Mouse (Mus musculus): ENCODE measurements at regions not wholly inside any gene's neighbourhood (a gene's known extent, or its start where the extent isn't known, plus 50 kb on each side); places are given as distances from the start of the nearest gene placed in this dataset.

- Histone ChIP-seq H3K36me3 (ENCODE audit: poor library complexity, severe bottlenecking) (no peaks in the 10 kb centered on the region), H3K9me3 (replicated peaks) (no peaks in the 10 kb centered on the region), H3K4me2 (no peak overlapping the region), H3K4me3 (no peak overlapping the region), H3K27me3 (no peaks in the 10 kb centered on the region), H3K9ac (no peak overlapping the region), H3K4me1 (0 out of 2 replicates have a peak, but pooled peaks cover 3% of the 10 kb centered on the region), H3K27ac (no peak overlapping the region)
- ATAC-seq, result no peak
These were observed 68.2 kb downstream of the Il12a start for GRCm38 (mm10) chr3:68758609-68759008.

GRCm38 (mm10) chr3:68759375-68759774 is 68.9 kb downstream of the Il12a start:
- Histone ChIP-seq H3K27ac (no peak overlapping the region), H3K4me2 (no peak overlapping the region), H3K4me1 (0 out of 2 replicates have a peak, but pooled peaks cover 3% of the 10 kb centered on the region), H3K36me3 (ENCODE audit: poor library complexity, severe bottlenecking) (no peaks in the 10 kb centered on the region), H3K9ac (no peak overlapping the region), H3K4me3 (no peak overlapping the region), H3K9me3 (replicated peaks) (no peaks in the 10 kb centered on the region), H3K27me3 (no peaks in the 10 kb centered on the region)
- ATAC-seq, result no peak
- 68% methylated on average over 8 of the region's 8 CpGs for WGBS

DNA sequence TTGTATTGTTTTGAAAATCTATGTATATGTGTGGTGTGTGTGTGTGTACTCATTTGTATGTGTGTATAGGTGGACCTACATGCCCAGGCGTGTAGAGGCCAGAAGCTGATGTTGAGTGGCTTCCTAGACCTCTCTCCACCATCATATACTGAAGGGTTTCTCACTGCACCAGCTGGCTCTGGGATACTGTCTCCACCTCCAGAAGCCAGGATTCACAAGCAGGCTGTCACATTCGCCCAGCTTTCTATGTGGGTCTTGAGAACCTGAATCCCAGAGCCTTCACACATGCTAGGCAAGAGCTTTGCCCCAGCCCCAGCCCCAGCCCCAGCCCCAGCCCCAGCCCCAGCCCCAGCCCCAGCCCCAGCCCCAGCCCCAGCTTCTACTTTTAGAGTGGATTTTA is 70.4 kb downstream of the Il12a start:
- Histone ChIP-seq H3K4me1 (0 out of 2 replicates have a peak, but pooled peaks cover 3% of the 10 kb centered on the region), H3K4me2 (no peak overlapping the region), H3K9ac (no peak overlapping the region), H3K4me3 (no peak overlapping the region), H3K36me3 (ENCODE audit: poor library complexity, severe bottlenecking) (no peaks in the 10 kb centered on the region), H3K9me3 (replicated peaks) (no peaks in the 10 kb centered on the region), H3K27ac (no peak overlapping the region), H3K27me3 (no peaks in the 10 kb centered on the region)
- no peak for ATAC-seq
- 85% methylated on average over 2 of the region's 2 CpGs for WGBS

DNA sequence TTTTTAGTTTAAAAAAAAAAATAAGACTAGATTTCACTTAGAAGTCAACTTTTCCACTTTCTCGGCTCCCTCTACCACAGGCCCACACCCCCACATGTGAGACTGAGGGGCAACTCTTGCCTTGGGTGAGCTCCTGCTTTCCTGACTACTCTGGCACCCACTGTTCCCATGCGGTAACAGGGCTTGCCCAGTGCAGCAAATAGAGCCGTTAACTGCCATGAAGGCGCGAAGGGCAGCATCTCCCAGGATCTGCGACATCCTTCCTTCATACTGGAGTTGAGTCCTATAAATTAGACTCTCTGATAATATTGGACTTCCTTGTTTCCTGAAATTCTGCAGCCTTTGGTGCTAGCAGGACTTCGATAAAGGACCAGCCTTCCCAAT is 70.8 kb downstream of the Il12a start:
- H3K4me1 ChIP-seq, result 0 out of 2 replicates have a peak, but pooled peaks cover 3% of the 10 kb centered on the region
- no peak for ATAC-seq
- H3K4me3 ChIP-seq, result no peak overlapping the region
- H3K27ac ChIP-seq, result no peak overlapping the region
- H3K9me3 ChIP-seq (replicated peaks), result no peaks in the 10 kb centered on the region
- H3K9ac ChIP-seq, result no peak overlapping the region
- no peaks in the 10 kb centered on the region for H3K36me3 ChIP-seq (ENCODE audit: poor library complexity, severe bottlenecking)
- no peak overlapping the region for H3K4me2 ChIP-seq
- H3K27me3 ChIP-seq, result no peaks in the 10 kb centered on the region
- 88% methylated on average over 7 of the region's 7 CpGs for WGBS

DNA sequence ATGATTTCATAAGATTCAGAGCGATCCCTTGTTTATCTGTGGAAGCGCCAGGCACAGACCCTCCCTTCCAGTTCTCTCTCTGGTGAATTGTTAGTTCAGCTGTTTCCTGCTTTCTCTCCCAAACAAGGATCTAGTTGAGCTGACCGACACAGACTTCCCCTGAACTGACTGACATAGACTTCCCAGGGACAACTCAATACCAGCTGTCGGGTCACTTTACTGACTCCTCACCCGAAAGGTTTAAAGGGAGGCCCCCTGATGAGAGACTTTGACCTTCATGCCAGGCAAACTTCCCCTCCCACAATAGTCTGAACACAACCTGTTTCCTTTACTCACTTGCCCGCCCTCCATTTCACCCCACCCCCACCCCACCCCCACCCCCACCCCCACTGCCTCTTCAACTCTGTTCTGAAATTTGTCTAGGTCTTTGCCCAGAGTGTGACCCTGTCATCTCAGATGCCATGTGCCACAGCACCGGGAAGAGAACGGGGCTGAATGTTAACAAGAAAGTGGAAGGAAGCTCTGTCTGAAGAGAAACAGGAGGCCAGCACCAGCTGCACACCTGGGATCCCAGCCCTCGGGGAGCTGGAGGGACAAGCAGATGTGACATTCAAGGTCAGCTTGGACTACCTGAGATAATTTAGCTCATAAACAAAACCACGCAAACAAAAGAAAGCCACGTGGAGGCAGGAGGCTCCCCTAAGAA is 71.3 kb downstream of the Il12a start:
- H3K9me3 ChIP-seq (replicated peaks), result no peaks in the 10 kb centered on the region
- H3K36me3 ChIP-seq (ENCODE audit: poor library complexity, severe bottlenecking), result no peaks in the 10 kb centered on the region
- no peak overlapping the region for H3K4me3 ChIP-seq
- no peak overlapping the region for H3K4me2 ChIP-seq
- no peak overlapping the region for H3K9ac ChIP-seq
- WGBS, result 58% methylated on average over 11 of the region's 11 CpGs
- ATAC-seq, result no peak
- no peaks in the 10 kb centered on the region for H3K27me3 ChIP-seq
- no peak overlapping the region for H3K27ac ChIP-seq
- 0 out of 2 replicates have a peak, but pooled peaks cover 3% of the 10 kb centered on the region for H3K4me1 ChIP-seq

- Histone ChIP-seq H3K4me2 (no peak overlapping the region), H3K9me3 (replicated peaks) (no peaks in the 10 kb centered on the region), H3K4me3 (no peak overlapping the region), H3K9ac (no peak overlapping the region), H3K27ac (no peak overlapping the region), H3K27me3 (no peaks in the 10 kb centered on the region), H3K4me1 (0 out of 2 replicates have a peak, but pooled peaks cover 3% of the 10 kb centered on the region), H3K36me3 (ENCODE audit: poor library complexity, severe bottlenecking) (no peaks in the 10 kb centered on the region)
- no peak for ATAC-seq
- WGBS, result 93% methylated on average over 8 of the region's 8 CpGs
These were observed 72.5 kb downstream of the Il12a start for GRCm38 (mm10) chr3:68762988-68763387.

- Histone ChIP-seq H3K27ac (no peak overlapping the region), H3K4me3 (no peak overlapping the region), H3K9ac (no peak overlapping the region), H3K9me3 (replicated peaks) (no peaks in the 10 kb centered on the region), H3K4me1 (0 out of 2 replicates have a peak, but pooled peaks cover 3% of the 10 kb centered on the region), H3K36me3 (ENCODE audit: poor library complexity, severe bottlenecking) (no peaks in the 10 kb centered on the region), H3K27me3 (no peaks in the 10 kb centered on the region), H3K4me2 (no peak overlapping the region)
- WGBS, result 96% methylated on average over 4 of the region's 4 CpGs
- no peak for ATAC-seq
These were observed 73.9 kb downstream of the Il12a start for GRCm38 (mm10) chr3:68764336-68764735.

- ATAC-seq, result no peak
- no peaks in the 10 kb centered on the region for H3K9me3 ChIP-seq (replicated peaks)
- H3K4me1 ChIP-seq, result 0 out of 2 replicates have a peak, but pooled peaks cover 3% of the 10 kb centered on the region
- no peaks in the 10 kb centered on the region for H3K36me3 ChIP-seq (ENCODE audit: poor library complexity, severe bottlenecking)
- H3K4me3 ChIP-seq, result no peak overlapping the region
- no peaks in the 10 kb centered on the region for H3K27me3 ChIP-seq
- no peak overlapping the region for H3K27ac ChIP-seq
- H3K9ac ChIP-seq, result no peak overlapping the region
- no peak overlapping the region for H3K4me2 ChIP-seq
- WGBS, result 91% methylated on average over 7 of the region's 7 CpGs
These were observed 74.6 kb downstream of the Il12a start for GRCm38 (mm10) chr3:68764917-68765598.

DNA sequence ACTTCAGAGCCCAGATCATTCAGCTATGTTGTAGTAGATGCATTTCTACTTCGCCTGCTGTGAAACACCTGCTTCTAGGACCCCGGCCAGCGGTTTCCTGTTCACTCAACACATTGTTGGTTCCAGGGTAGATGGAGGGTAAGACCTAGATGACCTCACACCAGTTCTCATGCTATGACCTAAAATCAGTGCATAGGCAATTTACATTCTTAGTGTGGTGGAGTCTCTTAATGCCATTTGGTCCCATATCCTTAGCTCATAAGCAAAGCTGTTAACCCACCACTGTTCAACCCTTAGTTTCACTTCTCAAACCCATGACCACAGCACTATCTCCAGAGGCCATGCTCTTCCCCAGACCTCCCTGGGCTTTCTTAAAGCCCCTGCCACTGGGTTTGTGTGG is 81.1 kb downstream of the Il12a start:
- Histone ChIP-seq H3K4me3 (no peak overlapping the region), H3K4me1 (no peaks in the 10 kb centered on the region), H3K27me3 (no peaks in the 10 kb centered on the region), H3K9me3 (replicated peaks) (no peaks in the 10 kb centered on the region), H3K4me2 (no peak overlapping the region), H3K27ac (no peak overlapping the region), H3K9ac (no peak overlapping the region), H3K36me3 (ENCODE audit: poor library complexity, severe bottlenecking) (no peaks in the 10 kb centered on the region)
- no peak for ATAC-seq
- 93% methylated on average over 3 of the region's 3 CpGs for WGBS

GRCm38 (mm10) chr3:68777801-68778200 is 87.4 kb downstream of the Il12a start:
- no peaks in the 10 kb centered on the region for H3K4me1 ChIP-seq
- H3K9me3 ChIP-seq (replicated peaks), result no peaks in the 10 kb centered on the region
- H3K4me2 ChIP-seq, result no peak overlapping the region
- H3K9ac ChIP-seq, result no peak overlapping the region
- no peak overlapping the region for H3K4me3 ChIP-seq
- H3K36me3 ChIP-seq (ENCODE audit: poor library complexity, severe bottlenecking), result no peaks in the 10 kb centered on the region
- no peak for ATAC-seq
- no peak overlapping the region for H3K27ac ChIP-seq
- no peaks in the 10 kb centered on the region for H3K27me3 ChIP-seq
- WGBS, result 69% methylated on average over 2 of the region's 2 CpGs

DNA sequence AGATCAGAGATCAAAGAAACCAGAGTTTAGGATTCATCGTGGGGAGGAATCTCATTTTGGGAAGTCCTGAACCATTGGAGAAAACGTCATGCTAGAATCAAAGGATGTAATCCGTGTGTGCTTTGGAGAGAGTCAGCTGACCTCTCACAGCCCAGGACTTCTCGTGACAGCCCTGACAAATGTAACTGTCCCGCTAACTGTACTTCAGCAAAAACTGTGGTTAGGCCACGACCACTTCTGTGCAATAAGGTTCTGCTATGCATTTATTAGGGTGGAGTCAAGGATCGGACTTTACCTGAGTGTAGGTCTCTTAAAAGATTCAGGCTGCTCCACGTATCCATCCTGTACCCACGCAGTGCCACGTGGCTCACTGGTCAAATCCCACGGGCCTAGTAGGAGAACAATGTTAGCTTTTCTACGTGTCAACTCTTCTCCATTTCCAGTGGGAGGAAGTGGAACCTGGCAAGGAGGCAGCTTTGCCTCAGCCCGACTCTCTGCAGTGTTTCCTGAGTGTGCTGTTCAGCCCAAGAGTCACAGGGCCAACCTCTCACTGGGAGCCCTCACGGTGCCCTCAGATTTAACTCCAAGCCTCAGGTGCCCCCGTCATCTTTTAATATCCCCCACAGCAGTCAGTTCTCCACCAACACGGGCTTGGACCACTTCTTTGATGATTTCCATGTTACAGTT is 88.1 kb downstream of the Il12a start:
- H3K36me3 ChIP-seq (ENCODE audit: poor library complexity, severe bottlenecking), result no peaks in the 10 kb centered on the region
- H3K4me3 ChIP-seq, result no peak overlapping the region
- ATAC-seq, result no peak
- H3K9me3 ChIP-seq (replicated peaks), result no peaks in the 10 kb centered on the region
- H3K27me3 ChIP-seq, result no peaks in the 10 kb centered on the region
- H3K27ac ChIP-seq, result no peak overlapping the region
- no peaks in the 10 kb centered on the region for H3K4me1 ChIP-seq
- WGBS, result 90% methylated on average over 16 of the region's 16 CpGs
- no peak overlapping the region for H3K9ac ChIP-seq
- H3K4me2 ChIP-seq, result no peak overlapping the region

GRCm38 (mm10) chr3:68780843-68781242 is 88.5 kb upstream of the 1110032F04Rik start:
- Histone ChIP-seq H3K27ac (no peak overlapping the region), H3K4me2 (no peak overlapping the region), H3K27me3 (no peaks in the 10 kb centered on the region), H3K4me1 (no peaks in the 10 kb centered on the region), H3K4me3 (no peak overlapping the region), H3K9ac (no peak overlapping the region), H3K36me3 (ENCODE audit: poor library complexity, severe bottlenecking) (no peaks in the 10 kb centered on the region), H3K9me3 (replicated peaks) (no peaks in the 10 kb centered on the region)
- ATAC-seq, result no peak
- 75% methylated on average over 7 of the region's 7 CpGs for WGBS

All from forebrain, embryonic 13.5 days (tissue).